Mouse (Mus musculus) bone marrow macrophage, adult 2 months (primary cell): ENCODE data around the gene Synrg. TPM values are rescaled to one million over a fixed set of nuclear protein-coding genes. Genes with fewer than 3 reads are reported as not detected.

Experiments
- H3K27ac ChIP-seq: 2 replicates; pipeline ENCODE4 v1.5.1; 2012; ENCODE audit warnings: low read depth, low read length; ENCODE audit not compliant: insufficient read depth
- H3K4me1 ChIP-seq: 2 replicates; pipeline ENCODE4 v1.6.1; 2012; ENCODE audit warnings: low read length; ENCODE audit not compliant: control insufficient read depth, insufficient read depth
- H3K4me3 ChIP-seq: 2 replicates; pipeline ENCODE4 v1.5.1; 2012; ENCODE audit warnings: mild to moderate bottlenecking, low read length, moderate library complexity; ENCODE audit not compliant: insufficient read depth
- CTCF ChIP-seq: IDR thresholded peaks from 2 replicates; pipeline ENCODE4 v1.5.1; 2012; ENCODE audit warnings: low read depth, mild to moderate bottlenecking, low read length, moderate library complexity
- POLR2A ChIP-seq: IDR thresholded peaks from 2 replicates; pipeline ENCODE4 v1.6.1; 2012; ENCODE audit warnings: mild to moderate bottlenecking, low read depth, low read length, borderline replicate concordance
- polyA plus RNA-seq: library from polyadenylated mRNA; stranded (reverse); fragments of >200 nt; gene quantifications from 2 replicates; pipeline ENCODE4 v1.2.4, GENCODE M21; 2012; ENCODE audit not compliant: missing spikeins, insufficient read depth, insufficient read length

Synrg gene
- polyA plus RNA-seq, 1 experiment = 26.9 TPM

GRCm38 (mm10) chr11:84069034-84069370 lies 104.8 kb downstream of the Synrg start, which contains the start of gene Dusp14:
Gene Dusp14, minus strand, starts transcription at chr11:84069261.
- TF ChIP-seq CTCF = no peak
- no peak for TF ChIP-seq POLR2A
- Histone ChIP-seq H3K4me1 (peaks cover 13% of the 10 kb centered on the region; the same call in 1 of the 2 replicates), H3K4me3 (peak within 1 kb of the TSS; percentile 80), H3K27ac (no peak within 1 kb of the TSS)

DNA sequence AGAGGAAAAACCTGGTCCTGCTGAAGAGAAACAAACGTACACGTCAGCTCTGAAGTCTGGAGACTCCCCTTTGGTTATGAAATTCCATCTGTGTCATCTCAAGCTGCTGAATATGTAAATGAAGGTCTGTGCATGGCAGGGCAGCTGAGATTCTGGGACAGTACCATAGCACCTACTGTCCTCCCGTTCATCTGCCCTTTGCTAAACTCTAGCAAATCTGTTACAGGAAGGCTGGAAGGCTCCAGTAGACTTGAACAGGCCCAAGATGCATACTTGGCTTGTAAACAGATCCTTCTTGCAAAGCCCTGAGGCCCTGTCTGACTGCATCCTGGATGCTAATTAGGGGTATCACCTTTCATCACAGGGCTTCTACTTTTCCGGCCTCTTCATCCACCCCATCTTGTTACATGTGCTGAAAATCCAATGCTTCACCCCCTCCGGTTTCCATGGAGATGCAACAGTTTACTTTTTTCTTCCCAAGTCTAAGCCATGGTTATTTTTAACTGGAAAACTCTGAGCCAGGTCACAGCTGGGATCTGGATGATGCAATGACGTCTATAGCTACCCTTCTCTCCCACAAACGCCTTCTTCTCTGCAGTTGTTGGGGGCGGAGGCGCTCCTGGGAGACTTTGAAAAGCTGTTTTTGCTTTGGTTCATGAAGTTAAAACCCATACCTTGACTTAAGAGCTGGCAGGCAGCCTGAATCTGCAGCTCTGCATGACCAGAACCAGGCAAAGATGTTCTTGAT lies 108.8 kb downstream of the Synrg start:
- no peak overlapping the region for H3K27ac ChIP-seq
- no peak overlapping the region for H3K4me3 ChIP-seq
- H3K4me1 ChIP-seq = peaks cover 5% of the 10 kb centered on the region; the same call in 1 of the 2 replicates
- TF ChIP-seq CTCF (no peak), POLR2A (no peak)

- no peak for TF ChIP-seq POLR2A
- no peak for TF ChIP-seq CTCF
- Histone ChIP-seq H3K27ac (no peak overlapping the region), H3K4me3 (no peak overlapping the region), H3K4me1 (no peaks in the 10 kb centered on the region)
These were observed 109.9 kb downstream of the Synrg start for GRCm38 (mm10) chr11:84073816-84074764.

DNA sequence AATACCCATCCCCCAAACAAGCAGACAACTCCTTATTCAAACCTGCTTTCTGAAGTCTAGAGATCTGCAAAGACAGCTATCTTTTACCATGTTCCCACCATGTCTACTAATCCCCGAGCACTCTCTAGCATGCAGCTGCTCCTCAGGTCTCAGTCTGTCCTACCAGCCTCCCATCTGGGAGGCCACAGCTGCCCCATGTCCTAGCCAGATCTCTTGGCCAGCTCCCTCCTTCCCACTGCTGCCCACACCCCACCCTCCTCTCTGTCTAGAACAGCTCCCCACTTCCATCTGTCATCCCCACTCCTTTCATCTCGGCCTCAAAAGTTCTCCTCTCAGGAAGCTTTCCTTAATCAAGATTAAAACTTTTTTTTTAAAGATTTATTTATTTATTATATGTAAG lies 112.8 kb downstream of the Synrg start:
- H3K27ac ChIP-seq = no peak overlapping the region
- TF ChIP-seq POLR2A = no peak
- TF ChIP-seq CTCF = no peak
- peaks cover 4% of the 10 kb centered on the region for H3K4me1 ChIP-seq
- no peak overlapping the region for H3K4me3 ChIP-seq

GRCm38 (mm10) chr11:84078601-84079000 lies 114.4 kb downstream of the Synrg start:
- Histone ChIP-seq H3K27ac (no peak overlapping the region), H3K4me3 (no peak overlapping the region), H3K4me1 (peaks cover 7% of the 10 kb centered on the region)
- no peak for TF ChIP-seq POLR2A
- no peak for TF ChIP-seq CTCF

DNA sequence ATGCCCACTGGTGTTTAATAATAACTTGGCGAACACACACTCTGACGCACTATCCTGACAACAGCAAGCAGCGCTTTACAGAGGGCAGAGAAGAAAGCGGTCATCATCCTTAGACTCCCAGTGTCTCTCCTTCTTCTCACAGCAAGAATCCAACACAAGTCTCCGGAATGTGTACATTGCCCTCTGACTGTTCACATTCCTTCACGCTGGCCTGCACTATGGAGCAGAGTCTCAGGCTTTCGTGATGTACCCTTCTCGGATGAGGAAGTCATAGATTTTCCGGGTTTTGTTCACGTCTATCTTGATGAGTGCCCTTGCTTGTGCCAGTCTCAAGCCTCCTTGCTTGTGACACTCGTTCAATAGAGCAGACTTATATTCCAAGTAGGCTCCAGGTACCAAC lies 115.1 kb downstream of the Synrg start:
- Histone ChIP-seq H3K27ac (no peak overlapping the region), H3K4me3 (no peak overlapping the region), H3K4me1 (peaks cover 9% of the 10 kb centered on the region)
- TF ChIP-seq POLR2A (no peak), CTCF (no peak)

- no peak overlapping the region for H3K4me3 ChIP-seq
- H3K4me1 ChIP-seq = peaks cover 9% of the 10 kb centered on the region
- TF ChIP-seq POLR2A = no peak
- TF ChIP-seq CTCF = no peak
- H3K27ac ChIP-seq = no peak overlapping the region
These were observed 115.7 kb downstream of the Synrg start for GRCm38 (mm10) chr11:84079887-84080286.

DNA sequence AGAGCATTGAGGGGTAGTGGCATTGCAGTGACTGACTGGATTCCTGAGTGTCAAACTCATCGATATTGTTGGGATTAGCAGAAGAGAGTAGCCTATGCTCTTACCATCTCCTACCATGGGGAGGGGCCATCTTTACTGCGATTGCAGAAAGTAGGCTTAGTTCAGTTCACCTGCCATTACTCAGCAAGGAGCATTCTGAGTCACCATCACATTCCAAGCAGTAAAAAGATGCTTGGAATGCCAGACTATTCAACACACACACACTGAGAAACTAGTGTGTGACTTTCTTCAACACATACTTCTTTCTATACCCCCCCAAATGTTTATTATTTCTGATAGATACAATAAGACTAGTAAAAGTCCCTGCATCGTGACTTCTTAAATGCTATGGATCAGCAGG lies 116.1 kb downstream of the Synrg start:
- H3K4me1 ChIP-seq = peaks cover 9% of the 10 kb centered on the region
- H3K4me3 ChIP-seq = no peak overlapping the region
- TF ChIP-seq POLR2A = no peak
- TF ChIP-seq CTCF = no peak
- H3K27ac ChIP-seq = no peak overlapping the region

DNA sequence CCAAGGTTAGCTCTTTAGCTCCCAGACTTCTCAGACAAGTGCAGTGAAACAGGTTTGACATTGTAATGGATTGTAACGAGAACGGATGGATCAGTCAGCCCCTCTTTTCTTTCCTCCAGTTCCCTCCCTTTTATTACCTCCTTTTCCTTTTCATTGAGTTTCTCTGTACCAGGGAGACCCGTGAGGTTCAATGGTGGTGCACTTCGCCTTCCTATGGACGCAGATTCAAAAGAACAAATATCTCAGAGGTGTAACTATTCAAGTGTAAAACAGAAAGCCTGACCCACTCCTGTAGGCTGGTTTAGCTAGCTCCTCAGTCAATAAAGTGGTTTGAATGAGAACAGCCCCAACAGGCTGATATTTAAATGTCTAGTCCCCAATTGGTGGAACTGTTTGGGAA lies 117.7 kb downstream of the Synrg start:
- TF ChIP-seq POLR2A = no peak
- no peak for TF ChIP-seq CTCF
- Histone ChIP-seq H3K4me1 (peaks cover 9% of the 10 kb centered on the region), H3K27ac (no peak overlapping the region), H3K4me3 (no peak overlapping the region)

- no peak overlapping the region for H3K27ac ChIP-seq
- no peak for TF ChIP-seq POLR2A
- TF ChIP-seq CTCF = no peak
- H3K4me3 ChIP-seq = no peak overlapping the region
- H3K4me1 ChIP-seq = peaks cover 7% of the 10 kb centered on the region
These were observed 126.3 kb downstream of the Synrg start for GRCm38 (mm10) chr11:84090572-84090971.

Other genes with a start within 250 kb of the Synrg start
- not detected in 2 replicates for gene Wfdc21, start 217.5 kb upstream of the Synrg start, polyA plus RNA-seq
- 13.1 and 17.5 TPM in 2 replicates for gene Heatr6, start 210.7 kb upstream of the Synrg start, polyA plus RNA-seq
- gene Hnf1b, start 114.4 kb upstream of the Synrg start, polyA plus RNA-seq = not detected in 2 replicates
- 26.3 and 27.9 TPM in 2 replicates for gene Ddx52, start 22.4 kb upstream of the Synrg start, polyA plus RNA-seq
- gene Dusp14, start 104.8 kb downstream of the Synrg start, polyA plus RNA-seq = not detected in 2 replicates
- 9.6 and 13.5 TPM in 2 replicates for gene Tada2a, start 165.2 kb downstream of the Synrg start, polyA plus RNA-seq
- 4.4 and 5.0 TPM in 2 replicates for gene Acaca, start 165.2 kb downstream of the Synrg start, polyA plus RNA-seq
- not detected in 2 replicates for gene Gm11437, start 203.0 kb downstream of the Synrg start, polyA plus RNA-seq